Mouse (Mus musculus) adrenal gland, postnatal 14 days (tissue): ENCODE data around the gene Tlr5. TPM values are rescaled to one million over a fixed set of nuclear protein-coding genes. Genes with fewer than 3 reads are reported as not detected.

Source experiments
- DNase-seq: peaks from one replicate; pipeline ENCODE4 v3.0.0; 2021; ENCODE audit warnings: mixed read lengths
- total RNA-seq: library from RNA; stranded (reverse); gene quantifications from 2 replicates; pipeline ENCODE4 v1.2.3, GENCODE M21; 2021

Tlr5 gene
- total RNA-seq, 1 experiment from 2014 or later, result 1.2 TPM

DNA sequence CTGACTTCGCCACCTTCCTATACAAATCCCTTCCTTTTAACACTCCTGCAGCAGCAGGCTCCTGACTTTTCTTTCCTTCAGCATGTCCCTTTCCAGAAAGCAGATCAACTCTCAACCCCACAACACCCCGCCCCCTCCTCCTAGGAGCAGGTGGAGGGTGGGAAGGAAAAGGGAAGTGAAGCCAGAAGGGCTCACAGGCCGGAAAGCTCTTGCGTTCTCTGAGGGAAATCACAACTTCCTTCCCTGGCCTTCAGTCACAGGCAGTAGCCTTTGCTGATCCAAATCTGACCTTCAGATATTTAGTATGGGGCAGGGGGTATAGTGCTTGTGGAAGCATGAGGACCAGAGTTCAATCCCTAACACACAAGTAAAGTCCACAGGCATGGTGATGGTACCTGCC, 921 bp upstream of the Tlr5 start:
- DNase-seq, result no peak

DNA sequence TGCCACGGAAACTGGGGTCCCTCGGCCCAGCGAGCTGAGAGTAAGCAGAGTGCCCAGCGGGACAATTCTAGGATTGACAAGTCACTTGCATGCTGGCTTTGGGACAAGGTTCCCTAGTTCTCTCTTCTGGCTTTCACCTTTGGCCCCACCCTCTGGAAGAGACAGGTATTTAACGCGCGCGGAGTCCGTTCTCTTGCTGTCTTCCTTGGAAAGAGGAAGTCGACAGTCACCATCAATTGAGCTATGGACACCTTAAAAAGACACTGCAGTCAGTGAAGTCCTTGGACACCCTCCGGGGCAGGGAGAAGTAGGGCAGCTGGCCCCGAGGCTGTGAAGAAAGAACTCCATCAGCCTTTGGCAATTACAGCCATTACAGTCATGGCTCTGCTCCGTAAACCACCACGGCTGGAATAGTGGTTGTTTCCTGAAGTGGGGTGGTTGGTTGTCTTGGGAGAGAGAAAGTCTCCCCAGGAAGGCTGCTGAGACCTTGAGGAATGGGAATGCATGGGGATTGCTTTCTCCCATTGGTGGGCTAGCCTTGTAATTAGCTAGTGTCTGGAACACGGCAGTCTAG, 546 bp downstream of the Tlr5 start:
- peak; percentile 27 for DNase-seq

DNA sequence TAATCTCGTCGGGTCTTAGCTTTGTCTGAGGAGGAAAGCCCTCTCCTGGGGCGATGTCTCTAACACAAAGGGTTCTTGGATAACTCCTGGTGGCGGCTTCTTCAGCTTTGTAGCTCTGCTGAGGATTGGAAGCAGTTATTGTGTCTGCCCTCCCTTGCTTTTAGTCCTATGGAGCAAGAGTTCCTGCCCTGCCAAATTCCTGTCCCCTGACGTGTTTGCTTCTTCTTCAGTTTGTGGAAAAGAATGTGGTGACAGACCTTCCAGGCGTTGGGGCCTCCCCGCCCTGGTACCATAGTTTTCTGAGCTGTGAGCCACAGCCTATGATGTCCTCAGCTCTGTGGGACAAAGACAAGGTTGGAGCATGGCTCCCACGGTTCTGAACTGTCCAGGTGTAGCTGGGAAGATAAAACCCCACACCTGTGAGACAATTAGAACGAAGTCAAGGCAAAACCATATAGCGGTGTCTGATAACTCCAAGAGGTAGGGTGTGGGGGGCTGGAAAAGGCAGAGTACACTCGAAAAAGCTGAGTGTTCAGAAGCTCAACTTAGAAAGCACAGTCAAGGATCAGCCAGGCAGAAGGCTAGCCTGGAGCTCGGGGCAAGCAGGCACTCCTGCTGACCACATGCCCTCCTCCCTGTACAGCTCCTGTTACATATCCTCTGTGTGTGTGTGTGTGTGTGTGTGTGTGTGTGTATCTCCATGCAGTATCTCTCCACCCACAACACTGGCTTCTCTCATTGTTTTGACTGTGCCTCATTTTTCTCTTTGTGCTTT, 1.8 kb downstream of the Tlr5 start:
- DNase-seq, result no peak

DNA sequence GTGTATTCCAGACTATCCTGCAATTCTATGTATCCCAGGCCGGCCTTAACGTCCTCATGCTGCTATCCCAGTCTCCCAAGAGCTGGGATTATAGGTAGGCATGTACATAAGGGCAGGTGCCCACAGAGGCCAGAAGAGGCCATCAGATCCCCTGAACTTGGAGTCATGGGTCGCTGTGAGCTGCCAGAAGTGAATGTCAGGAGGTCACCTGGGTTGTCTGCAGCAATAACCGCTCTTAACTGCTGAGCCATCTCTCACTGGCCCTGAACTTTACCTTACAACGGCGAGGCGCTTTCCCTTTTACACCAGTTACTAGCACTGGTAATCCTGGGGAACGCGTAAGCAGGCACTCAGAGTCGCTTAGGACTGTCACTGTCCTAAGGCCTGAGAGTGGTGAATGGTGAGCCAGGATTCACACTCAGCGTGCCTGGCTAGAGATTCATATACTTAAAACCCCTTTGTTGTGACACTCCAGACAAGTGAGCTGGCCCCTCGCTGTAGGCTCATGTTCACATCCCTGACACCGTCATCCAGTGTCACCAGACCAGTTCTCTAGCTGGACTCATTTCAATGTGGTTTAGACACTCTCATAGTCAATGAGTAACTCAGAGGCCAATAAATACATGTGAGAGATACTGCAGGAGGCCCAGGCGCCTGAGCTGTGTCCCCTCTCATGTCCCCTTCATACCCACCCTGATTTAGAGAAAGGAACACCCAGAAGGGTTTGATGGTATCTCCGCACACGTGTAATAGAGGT, 2.6 kb downstream of the Tlr5 start:
- no peak for DNase-seq

DNA sequence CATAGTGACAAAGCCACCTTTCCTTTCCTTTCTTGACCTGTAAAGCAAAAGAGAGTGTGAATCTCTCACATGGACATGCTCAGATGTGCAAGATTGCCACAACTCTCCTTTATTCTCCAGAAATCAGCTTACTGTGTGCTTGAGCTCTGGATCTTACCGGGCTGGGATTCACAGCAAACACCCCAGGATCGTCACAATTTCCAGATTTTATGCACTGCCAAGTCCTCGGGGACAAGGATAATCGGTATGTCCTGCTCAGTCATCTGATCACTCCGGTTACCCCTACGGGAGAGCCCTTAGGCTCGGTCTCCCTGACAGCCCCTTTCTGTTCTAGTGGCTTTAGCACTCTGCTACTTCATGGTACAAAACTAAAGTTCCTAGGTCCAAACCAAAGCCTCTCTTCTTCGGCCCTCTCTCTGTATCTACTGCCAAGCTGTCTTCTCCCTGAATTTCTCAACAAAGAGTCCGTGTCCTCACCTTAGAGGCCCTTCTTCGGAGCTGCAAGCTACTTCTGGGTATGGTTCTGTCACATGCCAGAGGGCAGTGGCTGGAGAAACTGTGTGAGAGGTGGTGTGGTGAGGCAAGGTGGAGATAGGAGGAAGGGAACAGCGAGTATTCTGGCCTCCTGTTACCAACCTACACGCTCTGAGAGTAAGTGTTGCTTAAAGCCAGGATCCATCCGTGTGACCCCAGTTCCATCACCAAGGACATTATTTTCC, 3.4 kb downstream of the Tlr5 start:
- no peak for DNase-seq

DNA sequence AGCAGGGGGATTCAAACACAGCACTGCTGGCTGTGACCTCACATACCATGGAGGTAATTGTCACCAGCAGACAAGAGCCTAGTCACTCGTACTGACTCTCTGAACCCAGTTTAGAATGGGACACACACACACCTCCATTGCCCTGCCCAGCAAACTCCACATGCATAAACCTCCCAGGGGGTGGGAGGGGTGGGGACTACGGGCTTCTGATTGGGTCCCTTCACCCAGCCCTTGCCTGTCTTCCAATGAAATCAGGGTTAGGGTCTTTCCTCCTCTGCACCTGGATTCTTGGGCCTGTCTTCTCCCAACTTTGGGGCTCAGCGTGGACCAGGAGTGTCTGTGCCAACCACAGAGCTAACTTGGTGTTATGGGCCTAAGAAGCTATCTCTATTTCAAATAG, 4.2 kb downstream of the Tlr5 start:
- no peak for DNase-seq

DNA sequence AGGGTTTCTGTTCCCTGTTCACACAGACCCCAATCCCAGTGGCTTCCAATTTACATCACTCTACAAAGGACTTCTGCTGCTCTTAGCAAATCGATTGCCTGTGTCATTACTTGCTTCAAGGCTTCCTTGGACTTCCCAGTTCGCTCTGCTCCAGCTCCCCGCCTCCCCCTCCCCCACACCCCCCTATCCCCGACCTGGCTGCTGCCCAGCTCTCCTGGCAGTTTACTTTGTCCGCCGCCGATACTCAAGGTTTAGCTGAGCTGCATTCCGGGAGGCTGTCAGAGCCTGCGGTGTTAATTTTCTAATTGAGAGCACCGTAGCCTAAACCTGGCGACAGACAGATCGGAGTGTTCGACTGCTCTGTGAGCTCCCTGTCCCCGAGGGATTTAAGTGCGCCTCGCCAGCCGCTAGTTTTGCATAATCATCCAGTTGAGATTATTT, 4.7 kb downstream of the Tlr5 start:
- DNase-seq, result peak; percentile 64

DNA sequence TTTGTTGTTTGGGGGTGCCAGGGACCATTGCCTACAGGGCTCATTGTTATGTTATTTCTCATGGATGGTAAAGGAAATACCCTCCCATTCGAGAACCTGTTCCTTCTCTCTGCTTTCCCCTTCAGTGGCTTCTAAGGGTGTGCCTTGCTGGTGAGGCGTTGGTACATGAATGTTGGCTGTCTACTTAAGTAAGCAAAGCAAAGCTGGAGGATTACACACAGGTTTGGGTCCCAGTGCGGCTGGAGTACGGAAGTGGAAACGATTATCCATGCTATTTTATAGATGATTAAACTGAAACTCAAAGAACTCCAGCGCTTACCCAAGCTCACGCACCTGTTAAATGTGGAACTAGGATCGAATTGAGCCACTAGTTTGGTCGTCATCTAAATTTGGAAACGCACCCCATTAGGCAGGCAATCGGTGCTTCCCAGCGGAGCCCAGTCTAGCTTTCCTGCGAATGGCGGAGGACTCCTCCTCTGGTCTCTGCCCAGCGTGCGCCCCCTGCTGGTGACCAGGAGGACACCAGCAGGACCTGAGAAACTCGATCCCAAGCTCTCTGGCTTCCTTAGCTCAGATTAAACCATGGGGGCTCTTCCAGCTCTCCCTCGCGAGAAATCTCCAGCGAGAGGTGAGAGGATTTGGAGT, 5.3 kb downstream of the Tlr5 start:
- peak; percentile 94 for DNase-seq

DNA sequence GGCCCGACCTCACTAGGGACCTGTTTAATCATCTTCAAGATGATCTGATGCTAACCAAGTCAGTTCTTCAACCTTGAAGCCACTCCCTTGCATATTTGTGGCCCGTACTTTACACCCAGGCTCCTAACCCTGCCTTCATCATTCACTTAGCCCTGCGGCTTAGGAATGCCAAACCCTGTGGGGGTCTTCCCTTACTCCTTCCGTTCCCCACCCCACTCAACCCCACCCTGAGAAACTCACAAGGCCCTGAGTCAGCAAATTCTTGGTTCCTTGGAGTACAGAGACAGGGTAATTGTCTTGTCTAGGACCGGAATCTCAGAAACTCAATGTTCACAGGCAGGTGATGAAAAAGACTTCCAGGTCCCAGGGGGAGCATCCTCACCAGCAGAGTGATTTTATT, 6.5 kb downstream of the Tlr5 start:
- DNase-seq, result no peak

DNA sequence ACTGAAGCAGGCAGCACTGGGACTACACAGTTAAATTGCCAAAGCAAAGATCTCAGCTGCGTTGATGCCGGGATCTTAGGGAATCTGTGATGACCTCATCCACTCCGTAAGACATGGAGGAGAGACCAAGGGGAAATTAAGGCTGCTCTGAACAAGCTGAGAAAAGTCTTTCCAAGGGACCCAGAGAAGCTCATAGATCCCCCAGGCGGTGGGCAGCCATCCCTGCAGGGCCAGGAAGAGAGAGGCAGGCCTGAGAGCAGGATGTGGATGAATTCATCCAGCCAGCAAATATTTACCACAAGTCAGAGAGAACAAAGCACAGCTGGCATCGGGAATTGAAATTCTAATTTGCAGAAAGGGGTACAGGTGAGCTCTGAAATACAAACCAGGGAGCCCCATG, 8.7 kb downstream of the Tlr5 start:
- no peak for DNase-seq

DNA sequence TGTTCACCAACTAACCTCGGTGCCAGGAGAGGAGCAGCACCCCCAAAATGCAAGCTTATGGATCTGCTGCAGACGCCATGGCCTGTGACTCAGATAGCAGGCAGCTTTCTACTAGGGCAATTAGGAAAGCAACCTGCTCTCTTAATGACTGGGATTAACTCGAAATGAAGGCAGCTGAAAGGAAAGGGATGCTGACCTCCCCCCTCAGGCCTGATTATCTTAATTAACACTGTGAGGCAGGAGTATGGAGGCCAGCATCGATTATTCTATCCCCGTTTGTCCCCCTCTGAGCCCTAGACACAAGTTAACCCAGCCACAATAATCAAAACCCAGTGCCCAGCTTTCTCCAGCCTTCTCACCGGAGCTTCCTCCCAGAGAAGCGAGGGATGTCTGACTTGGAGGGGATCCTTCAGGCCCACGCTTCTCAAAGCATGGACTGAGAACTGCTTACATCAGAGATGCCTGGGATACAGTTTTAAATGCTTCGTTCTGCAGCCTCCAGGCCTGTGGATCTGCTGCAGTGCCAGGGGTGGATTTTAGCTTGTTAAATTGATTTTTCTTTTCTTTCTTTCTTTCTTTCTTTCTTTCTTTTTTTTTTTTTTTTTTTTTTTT, 10.4 kb downstream of the Tlr5 start:
- no peak for DNase-seq

DNA sequence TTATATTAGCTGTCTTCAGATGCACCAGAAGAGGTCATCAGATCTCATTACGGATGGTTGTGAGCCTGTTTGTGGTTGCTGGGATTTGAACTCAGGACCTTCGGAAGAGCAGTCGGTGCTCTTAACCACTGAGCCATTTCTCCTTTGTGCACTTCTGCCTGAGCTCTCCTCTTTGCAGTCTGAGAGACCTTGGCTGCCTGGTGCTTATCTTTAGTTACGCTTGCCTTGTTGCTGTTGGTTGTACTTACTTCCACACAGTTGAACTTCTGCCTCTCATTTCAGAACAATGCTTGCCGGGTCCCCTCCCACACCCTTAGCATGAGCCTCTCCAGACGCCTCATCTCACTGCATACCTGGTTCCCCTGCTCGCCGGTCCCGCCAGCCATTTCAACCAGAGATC, 14.1 kb downstream of the Tlr5 start:
- DNase-seq, result no peak

DNA sequence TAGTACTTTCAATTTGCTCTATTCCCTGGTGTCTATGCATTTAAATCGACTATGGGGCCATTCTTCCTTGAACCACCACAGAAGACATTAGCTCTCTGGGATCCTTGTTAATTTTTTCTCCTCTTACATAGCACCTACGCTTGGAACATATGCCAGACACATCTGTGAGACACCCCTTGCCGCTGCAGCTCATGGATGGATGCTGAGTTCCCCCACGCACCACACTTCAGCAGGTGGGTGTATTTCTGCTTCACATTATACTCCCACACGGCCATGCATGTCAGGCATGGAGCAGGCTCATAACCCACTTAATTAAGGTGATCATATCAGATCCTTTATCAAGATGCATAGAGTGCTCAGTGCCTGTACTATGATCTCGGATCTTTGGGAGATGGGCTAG, 17.7 kb downstream of the Tlr5 start:
- DNase-seq, result no peak

DNA sequence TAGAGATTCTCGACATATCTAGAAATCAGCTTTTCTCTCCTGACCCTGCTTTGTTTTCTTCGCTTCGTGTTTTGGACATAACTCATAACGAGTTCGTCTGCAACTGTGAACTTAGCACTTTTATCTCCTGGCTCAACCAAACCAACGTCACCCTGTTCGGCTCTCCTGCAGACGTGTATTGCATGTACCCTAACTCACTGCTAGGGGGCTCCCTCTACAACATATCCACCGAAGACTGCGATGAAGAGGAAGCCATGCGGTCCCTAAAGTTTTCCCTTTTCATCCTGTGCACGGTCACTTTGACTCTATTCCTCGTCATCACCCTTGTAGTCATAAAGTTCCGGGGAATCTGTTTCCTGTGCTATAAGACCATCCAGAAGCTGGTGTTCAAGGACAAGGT, 20.2 kb downstream of the Tlr5 start:
- no peak for DNase-seq

DNA sequence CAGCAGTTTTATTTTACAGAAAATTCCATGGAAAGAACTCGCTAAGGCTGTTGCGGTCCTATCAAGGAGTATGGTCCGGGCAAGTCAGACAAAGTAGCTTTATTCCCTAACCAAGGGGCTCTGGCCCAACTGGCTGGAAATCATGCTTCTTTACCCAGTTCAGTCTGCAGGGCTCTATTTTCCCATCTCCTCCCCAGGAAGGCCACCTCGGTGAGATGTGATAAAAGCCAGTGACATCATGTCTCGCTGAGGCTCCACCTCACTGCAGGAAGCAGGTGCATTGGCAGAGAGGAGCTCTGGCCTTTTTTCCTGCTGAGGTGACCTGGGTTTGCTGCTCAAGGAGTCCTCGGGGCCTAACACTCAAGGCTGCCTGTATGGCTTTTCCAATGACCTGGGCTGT, 26.1 kb downstream of the Tlr5 start:
- no peak for DNase-seq

DNA sequence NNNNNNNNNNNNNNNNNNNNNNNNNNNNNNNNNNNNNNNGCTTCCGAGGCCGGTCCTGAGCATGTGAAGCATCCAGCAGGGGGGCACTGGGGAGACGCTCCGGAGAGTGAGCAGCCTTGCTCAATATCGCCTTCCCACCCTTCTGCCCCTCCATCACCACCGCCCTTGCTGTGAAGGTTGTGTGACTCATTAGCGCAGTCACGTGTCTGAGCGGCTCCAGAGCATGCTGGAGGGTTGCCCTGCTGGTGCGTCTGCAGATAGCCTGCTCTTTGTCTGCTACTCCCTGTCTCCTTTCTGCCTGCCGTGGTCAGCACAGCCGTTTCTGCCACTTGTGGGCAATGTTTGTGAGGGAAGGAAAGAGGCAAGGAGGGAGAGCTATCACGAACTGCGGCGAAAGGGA, 28.4 kb downstream of the Tlr5 start:
- peak; percentile 96 for DNase-seq

DNA sequence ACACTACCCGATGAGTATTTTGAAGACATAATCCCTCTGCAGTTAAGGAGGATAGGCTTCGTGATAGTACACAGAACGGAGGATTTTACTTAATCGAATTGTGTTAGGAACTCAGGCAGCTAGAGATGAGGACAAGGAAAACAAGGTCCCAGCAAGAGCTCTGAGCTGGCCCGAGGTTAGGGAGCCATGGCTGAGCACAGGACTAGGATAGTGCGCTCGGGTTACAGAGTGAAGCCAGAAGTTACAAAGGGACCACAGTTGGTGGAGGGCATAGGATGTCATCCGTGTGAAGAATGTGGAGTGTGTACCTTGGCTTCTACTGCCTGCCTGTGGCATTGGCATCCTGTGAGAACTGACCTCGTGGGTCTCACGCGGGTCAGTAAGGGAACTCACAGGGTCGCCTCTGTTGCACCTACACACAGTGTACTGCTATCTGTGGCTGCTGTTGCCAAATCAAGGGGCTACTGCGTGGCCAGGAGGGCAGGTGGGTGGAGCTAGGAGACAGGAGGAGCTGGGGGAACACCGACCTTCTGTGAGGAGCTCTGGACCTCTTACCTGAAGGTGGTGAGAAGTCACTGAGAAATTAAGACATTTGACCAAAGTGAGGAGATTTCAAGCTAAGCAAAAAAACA, 29.0 kb downstream of the Tlr5 start:
- no peak for DNase-seq

DNA sequence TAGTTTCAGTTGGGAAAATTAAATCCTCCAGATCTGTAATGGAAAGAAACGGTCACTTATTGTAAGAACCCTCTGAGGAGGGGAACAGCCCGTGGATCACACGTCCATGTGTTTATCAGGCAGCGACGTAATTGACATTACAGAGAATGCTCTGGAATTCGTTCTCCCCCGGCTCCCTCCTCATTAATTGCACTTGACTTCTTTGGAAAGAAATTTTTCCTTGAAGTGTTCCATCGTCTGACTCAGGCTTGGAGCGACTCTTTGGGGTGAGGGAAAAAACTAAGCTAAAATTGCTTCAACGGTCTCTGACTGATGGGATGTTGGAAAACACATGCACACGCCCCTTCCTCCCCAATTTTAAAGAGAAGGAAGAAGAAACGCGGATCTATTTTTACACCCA, 31.7 kb downstream of the Tlr5 start:
- no peak for DNase-seq

DNA sequence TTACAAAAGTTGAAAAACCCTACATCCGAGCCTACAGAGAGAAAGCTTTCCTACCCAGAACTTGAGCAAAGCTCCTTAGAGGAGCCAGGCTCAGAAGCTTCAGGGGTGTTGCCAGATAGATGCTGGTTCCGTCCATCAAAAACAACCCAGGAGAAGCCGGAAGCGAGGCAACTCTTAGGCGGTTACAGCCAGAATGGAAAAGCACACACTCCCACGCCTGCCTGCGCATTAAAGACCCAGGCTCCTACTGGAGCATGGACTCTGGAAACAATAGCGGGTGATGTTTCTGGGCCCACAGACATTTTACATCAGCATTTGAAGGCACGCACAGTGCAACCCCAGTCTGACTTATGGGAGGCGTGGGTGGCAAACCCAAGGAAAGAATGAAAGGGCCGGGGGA, 32.2 kb downstream of the Tlr5 start:
- DNase-seq, result no peak

DNA sequence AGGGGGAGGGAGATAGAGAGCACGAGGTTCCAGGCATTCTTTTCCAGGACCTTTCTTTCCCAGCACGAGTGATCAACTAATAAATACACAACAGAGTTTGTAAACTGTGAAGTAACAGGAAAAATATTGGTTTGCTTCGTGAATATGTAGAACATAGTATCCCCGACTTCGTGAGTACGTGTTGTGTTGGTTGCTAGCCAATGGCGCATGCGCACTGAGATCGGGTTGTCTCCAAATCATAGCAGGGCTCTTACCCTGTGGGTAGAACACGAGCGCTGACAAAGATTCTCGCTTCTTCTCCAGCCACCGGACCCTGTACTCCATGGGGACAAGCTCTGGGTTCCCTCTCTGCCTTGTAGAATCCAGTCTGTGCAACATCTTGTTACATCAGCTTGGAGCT, 33.2 kb downstream of the Tlr5 start:
- DNase-seq, result no peak

DNA sequence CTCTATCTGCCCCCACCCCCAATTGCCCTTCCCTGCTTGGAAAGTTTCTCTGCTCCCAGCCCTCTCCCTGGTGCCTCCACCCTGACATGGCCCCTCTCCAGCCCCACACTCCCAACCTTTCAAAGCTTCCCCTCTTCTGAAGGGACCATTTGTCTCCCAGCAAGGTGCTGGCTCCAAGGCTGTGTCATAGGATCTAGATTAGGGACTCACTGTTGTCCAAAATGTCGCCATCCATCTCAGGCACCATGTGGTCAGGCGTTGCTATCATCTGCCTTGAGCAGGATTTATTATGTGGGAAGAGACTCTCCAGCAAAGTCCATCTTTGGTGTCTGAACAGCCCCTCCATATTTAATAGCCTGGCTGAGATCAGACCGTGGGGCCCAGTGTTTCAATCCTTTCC, 34.1 kb downstream of the Tlr5 start:
- DNase-seq, result no peak
